Mouse (Mus musculus): ENCODE data around the gene Asb11. TPM values are rescaled to one million over a fixed set of nuclear protein-coding genes. Genes with fewer than 3 reads are reported as not detected.

Asb11 gene
- polyA plus RNA-seq (2012; ENCODE audit: low replicate concordance), result not detected in 2 replicates

DNA sequence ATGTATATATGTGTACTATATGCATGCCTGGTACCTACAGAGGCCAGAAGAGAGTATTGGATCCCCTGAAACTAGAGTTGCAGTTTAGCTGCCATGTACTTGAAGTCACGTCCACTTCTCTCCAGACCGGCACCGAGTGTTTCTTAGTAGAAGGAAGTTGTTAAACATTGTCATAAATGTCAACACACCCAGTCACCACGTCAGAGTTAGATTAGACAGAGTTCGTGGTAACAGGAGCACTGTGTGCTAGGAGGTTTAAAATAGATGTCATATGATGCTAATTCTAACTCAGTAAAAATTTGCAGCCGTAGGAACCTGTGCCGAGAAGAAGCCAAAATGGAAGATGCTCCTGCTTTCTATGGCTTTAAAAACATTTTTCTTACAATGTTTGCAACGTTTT, at the start of gene Asb11:
Gene Asb11, plus strand, starts transcription at position 286 of the 400 bp plus-strand sequence.

DNA sequence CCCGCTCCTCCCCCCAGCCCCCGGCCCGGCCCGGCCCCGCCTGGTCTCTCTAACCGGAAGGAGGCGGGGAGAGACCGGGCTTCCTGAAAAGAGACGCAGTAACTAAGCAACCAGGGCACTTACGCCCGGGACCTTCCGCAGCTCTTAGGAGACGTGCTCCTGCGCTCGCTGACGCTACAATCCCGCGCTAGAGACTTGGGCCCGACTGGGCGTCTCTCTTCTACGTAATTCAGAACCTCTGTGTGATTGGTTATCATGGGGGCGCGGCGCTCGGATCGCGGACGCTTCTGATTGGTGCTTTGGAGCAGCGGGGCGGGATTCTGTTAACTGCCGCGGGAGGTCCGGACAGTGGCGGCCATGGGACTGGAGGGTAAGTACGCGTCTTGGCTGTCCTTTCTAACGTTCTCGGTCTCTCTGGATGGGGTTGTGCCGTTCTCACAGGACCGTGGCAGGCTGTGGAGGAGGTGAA, 17.3 kb upstream of the Asb11 start, which contains the start of gene Piga:
Gene Piga, plus strand, starts transcription at position 317 of the 469 bp plus-strand sequence.

DNA sequence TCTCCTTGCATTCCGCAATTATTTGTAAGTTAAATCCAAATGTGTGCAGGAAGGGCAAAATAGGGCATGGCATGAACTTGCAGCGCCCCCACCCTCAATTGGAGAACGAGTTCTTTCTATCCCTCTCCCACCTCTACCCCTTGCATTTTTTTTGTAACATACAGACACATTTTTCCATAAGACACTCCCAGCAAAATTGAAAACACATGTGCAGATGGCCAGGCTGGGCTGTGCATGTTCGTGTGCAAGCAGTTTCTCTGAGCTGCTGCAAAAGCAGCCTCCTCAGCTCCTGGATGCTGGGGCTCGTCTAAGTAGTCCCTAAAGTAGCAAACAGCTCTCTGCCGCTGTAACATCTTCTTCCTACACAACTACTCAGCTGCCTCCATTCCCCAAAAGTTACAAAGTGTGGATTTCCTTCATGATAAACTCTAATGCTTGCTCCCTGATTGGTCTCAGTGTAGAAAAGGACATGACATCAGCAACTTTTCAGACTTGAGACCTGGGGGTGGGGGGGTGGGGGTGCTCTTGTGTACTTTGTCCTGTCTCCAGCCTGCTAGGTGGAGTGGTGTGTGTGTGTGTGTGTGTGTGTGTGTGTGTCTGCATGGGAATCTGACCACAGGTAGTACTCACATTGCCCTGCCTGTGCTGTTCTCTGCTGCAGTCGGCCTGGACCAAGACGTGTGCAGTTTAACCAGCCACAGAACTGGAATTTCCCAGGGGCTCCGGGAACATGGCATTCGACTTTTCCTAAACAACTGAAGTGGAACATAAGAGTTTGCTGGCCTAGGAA, 69.1 kb downstream of the Asb11 start, which contains the start of gene Asb9:
Gene Asb9, plus strand, starts transcription at position 619 of the 790 bp plus-strand sequence.

Other genes with a start within 250 kb of the Asb11 start
- 0.09 and 0.28 TPM in 2 replicates for gene Bmx, start 178.8 kb upstream of the Asb11 start, polyA plus RNA-seq (2012; ENCODE audit: low replicate concordance)
- 0.25 and 5.9 TPM in 2 replicates for gene Pir, start 167.6 kb upstream of the Asb11 start, polyA plus RNA-seq (2012; ENCODE audit: low replicate concordance)
- not detected in 2 replicates for gene Vegfd, start 63.6 kb upstream of the Asb11 start, polyA plus RNA-seq (2012; ENCODE audit: low replicate concordance)
- 0.34 and 1.3 TPM in 2 replicates for gene Piga, start 17.2 kb upstream of the Asb11 start, polyA plus RNA-seq (2012; ENCODE audit: low replicate concordance)
- not detected in 2 replicates for gene Asb9, start 69.3 kb downstream of the Asb11 start, polyA plus RNA-seq (2012; ENCODE audit: low replicate concordance)